Mouse (Mus musculus) midbrain, embryonic 11.5 days (tissue): Measurements from ENCODE around the gene Wdr66. TPM values are rescaled to one million over a fixed set of nuclear protein-coding genes. Genes with fewer than 3 reads are reported as not detected.

Experiments
- ATAC-seq: fragments of 200-750 bp; cut with Nextera tagmentation; 2 replicates; pipeline ENCODE4 v1.8.0; 2017; ENCODE audit warnings: moderate TSS enrichment, moderate library complexity; ENCODE audit not compliant: low FRiP score
- DNase-seq: peaks from one replicate; pipeline ENCODE4 v3.0.0; 2015; ENCODE audit warnings: low spot score; ENCODE audit errors: missing footprints
- H3K27ac ChIP-seq: fragments of 300-500 bp; sonication (generic); 2 replicates; pipeline ENCODE4 v1.5.1; 2014; ENCODE audit warnings: low read depth, low read length
- H3K27me3 ChIP-seq: fragments of 300-500 bp; sonication (generic); 2 replicates; pipeline ENCODE4 v1.6.1; 2014; ENCODE audit warnings: mild to moderate bottlenecking, low read length, moderate library complexity, mixed read lengths; ENCODE audit not compliant: control insufficient read depth, insufficient read depth
- H3K36me3 ChIP-seq: fragments of 300-500 bp; sonication (generic); 2 replicates; pipeline ENCODE4 v1.6.1; 2014; ENCODE audit warnings: mild to moderate bottlenecking, low read length, moderate library complexity, mixed read lengths; ENCODE audit not compliant: control insufficient read depth, insufficient read depth
- H3K4me1 ChIP-seq: fragments of 300-500 bp; sonication (generic); 2 replicates; pipeline ENCODE4 v1.6.1; 2014; ENCODE audit warnings: low read length; ENCODE audit not compliant: control insufficient read depth, insufficient read depth
- H3K4me2 ChIP-seq: fragments of 300-500 bp; sonication (generic); 2 replicates; pipeline ENCODE4 v1.6.1; 2014; ENCODE audit warnings: mild to moderate bottlenecking, moderate library complexity
- H3K4me3 ChIP-seq: fragments of 300-500 bp; sonication (generic); 2 replicates; pipeline ENCODE4 v1.5.1; 2014; ENCODE audit warnings: low read depth, low read length
- H3K9ac ChIP-seq: fragments of 300-500 bp; sonication (generic); 2 replicates; pipeline ENCODE4 v1.6.1; 2014; ENCODE audit warnings: low read length
- H3K9me3 ChIP-seq: fragments of 300-500 bp; sonication (generic); 2 replicates; pipeline ENCODE4 v1.6.1; 2016; ENCODE audit warnings: low read length; ENCODE audit not compliant: control insufficient read depth
- WGBS: fragments of 180-500 bp; shearing (Covaris S2); extraction: QIAGEN DNeasy Blood & Tissue Kit; methylation state at CpG from one replicate; pipeline ENCODE4 v1.1.7; 2014; 5-methylcytosine and 5-hydroxymethylcytosine counted together
- polyA plus RNA-seq: library from polyadenylated mRNA; unstranded; fragments of >200 nt; fragmentation: Nextera tagmentation; extraction: Ambion mirVana; gene quantifications from 2 replicates; pipeline ENCODE4 v1.2.1, GENCODE M21; 2014

The Wdr66 gene
- polyA plus RNA-seq, 1 experiment from 2014 or later: 4.7 TPM

- DNase-seq: no peak
- no peak overlapping the region for H3K27ac ChIP-seq
- no peaks in the 10 kb centered on the region for H3K27me3 ChIP-seq
- H3K4me2 ChIP-seq: no peak overlapping the region
- H3K9me3 ChIP-seq: no peaks in the 10 kb centered on the region
- no peaks in the 10 kb centered on the region for H3K36me3 ChIP-seq
- WGBS: 94% methylated on average over 3 of the region's 3 CpGs
- no peak overlapping the region for H3K9ac ChIP-seq
- no peak for ATAC-seq
- H3K4me3 ChIP-seq: no peak overlapping the region
- H3K4me1 ChIP-seq: peaks cover 10% of the 10 kb centered on the region
Observed at GRCm38 (mm10) chr5:123320136-123320535, 68.2 kb downstream of the Wdr66 start.

- 11% methylated on average over 15 of the region's 15 CpGs for WGBS
- peak overlapping the region; percentile 3; the same call in 1 of the 2 replicates for H3K27ac ChIP-seq
- H3K9me3 ChIP-seq: no peaks in the 10 kb centered on the region
- peak; percentile 92 for DNase-seq
- H3K4me1 ChIP-seq: peaks cover 3% of the 10 kb centered on the region
- peak overlapping the region; percentile 30; the same call in 1 of the 2 replicates for H3K4me2 ChIP-seq
- ATAC-seq: peak; percentile 52; the same call in 1 of the 2 replicates
- H3K36me3 ChIP-seq: no peaks in the 10 kb centered on the region
- no peaks in the 10 kb centered on the region for H3K27me3 ChIP-seq
- no peak overlapping the region for H3K4me3 ChIP-seq
- H3K9ac ChIP-seq: peak overlapping the region; percentile 56
Observed at GRCm38 (mm10) chr5:123324242-123324641, 72.3 kb downstream of the Wdr66 start.

- Histone ChIP-seq H3K9ac (no peak overlapping the region), H3K4me3 (no peak overlapping the region)
- whole genome bisulfite sequencing: 69% methylated on average over 15 of the region's 15 CpGs
Observed at GRCm38 (mm10) chr5:123326006-123326750, 74.3 kb downstream of the Wdr66 start.

GRCm38 (mm10) chr5:123326751-123327148 is 74.8 kb downstream of the Wdr66 start:
- H3K27ac ChIP-seq: no peak overlapping the region
- H3K9me3 ChIP-seq: no peaks in the 10 kb centered on the region
- WGBS: 81% methylated on average over 9 of the region's 9 CpGs

More at GRCm38 (mm10) chr5:123326006-123326750, 74.3 kb downstream of the Wdr66 start:
- DNase-seq: no peak
- Histone ChIP-seq H3K4me2 (no peak overlapping the region), H3K27ac (no peak overlapping the region), H3K27me3 (no peaks in the 10 kb centered on the region), H3K36me3 (no peaks in the 10 kb centered on the region), H3K4me1 (peaks cover 3% of the 10 kb centered on the region), H3K9me3 (no peaks in the 10 kb centered on the region)
- no peak for ATAC-seq

GRCm38 (mm10) chr5:123327686-123328085 is 75.8 kb downstream of the Wdr66 start:
- Histone ChIP-seq H3K4me2 (no peak overlapping the region), H3K9ac (no peak overlapping the region), H3K4me1 (peaks cover 3% of the 10 kb centered on the region), H3K36me3 (no peaks in the 10 kb centered on the region), H3K9me3 (no peaks in the 10 kb centered on the region), H3K4me3 (no peak overlapping the region), H3K27me3 (no peaks in the 10 kb centered on the region), H3K27ac (no peak overlapping the region)
- 89% methylated on average over 8 of the region's 8 CpGs for WGBS
- no peak for ATAC-seq
- no peak for DNase-seq

More at GRCm38 (mm10) chr5:123326751-123327148, 74.8 kb downstream of the Wdr66 start:
- H3K4me2 ChIP-seq: no peak overlapping the region
- no peaks in the 10 kb centered on the region for H3K36me3 ChIP-seq
- no peak overlapping the region for H3K4me3 ChIP-seq
- no peaks in the 10 kb centered on the region for H3K27me3 ChIP-seq
- ATAC-seq: no peak
- peaks cover 3% of the 10 kb centered on the region for H3K4me1 ChIP-seq
- no peak for DNase-seq
- H3K9ac ChIP-seq: no peak overlapping the region

- H3K4me1 ChIP-seq: peaks cover 8% of the 10 kb centered on the region
- H3K27ac ChIP-seq: no peak overlapping the region
- DNase-seq (no peak), ATAC-seq (no peak)
- 85% methylated on average over 6 of the region's 6 CpGs for WGBS
- H3K36me3 ChIP-seq: no peaks in the 10 kb centered on the region
- no peaks in the 10 kb centered on the region for H3K27me3 ChIP-seq
- H3K4me3 ChIP-seq: no peak overlapping the region
- H3K9me3 ChIP-seq: no peaks in the 10 kb centered on the region
- H3K9ac ChIP-seq: no peak overlapping the region
- H3K4me2 ChIP-seq: no peak overlapping the region
Observed at GRCm38 (mm10) chr5:123333566-123333965, 81.7 kb downstream of the Wdr66 start.

- Histone ChIP-seq H3K27ac (no peak overlapping the region; the same call in 1 of the 2 replicates), H3K4me1 (peaks cover 8% of the 10 kb centered on the region), H3K36me3 (no peaks in the 10 kb centered on the region), H3K9ac (no peak overlapping the region), H3K4me2 (no peak overlapping the region), H3K9me3 (no peaks in the 10 kb centered on the region), H3K27me3 (no peaks in the 10 kb centered on the region), H3K4me3 (no peak overlapping the region)
- 57% methylated on average over 4 of the region's 4 CpGs for WGBS
- DNase-seq: no peak
- no peak for ATAC-seq
Observed at GRCm38 (mm10) chr5:123336205-123336961, 84.5 kb downstream of the Wdr66 start.

- no peaks in the 10 kb centered on the region for H3K27me3 ChIP-seq
- H3K9ac ChIP-seq: no peak overlapping the region
- peaks cover 10% of the 10 kb centered on the region for H3K4me1 ChIP-seq
- DNase-seq (no peak), ATAC-seq (no peak)
- no peaks in the 10 kb centered on the region for H3K36me3 ChIP-seq
- H3K4me3 ChIP-seq: no peak overlapping the region
- H3K9me3 ChIP-seq: no peaks in the 10 kb centered on the region
- no peak overlapping the region for H3K27ac ChIP-seq
- 76% methylated on average over 3 of the region's 3 CpGs for WGBS
- H3K4me2 ChIP-seq: no peak overlapping the region
Observed at GRCm38 (mm10) chr5:123338463-123338862, 86.6 kb downstream of the Wdr66 start.
